8 mouse cellular contexts compared by ENCODE assay signal in genomic region chr13:94286195-94286594, GRCm38 (mm10). TPM values are rescaled to one million over a fixed set of nuclear protein-coding genes. Genes with fewer than 3 reads are reported as not detected.
DNase-seq lines count a peak whose midpoint lies in the region; ATAC-seq and TF ChIP-seq lines count a peak whose summit lies in the region.

No protein-coding gene starts in this region.

- H3K9ac ChIP-seq in hindbrain, embryonic 11.5 days (ENCODE audit: low read depth, low read length) = no peak overlapping the region
- H3K9ac ChIP-seq in embryonic facial prominence, embryonic 12.5 days = no peak overlapping the region
- H3K9ac ChIP-seq in intestine, embryonic 16.5 days (ENCODE audit: low read depth, low read length) = peak overlapping the region; percentile 92; the same call in 1 of the 2 replicates
- no peak overlapping the region for H3K9ac ChIP-seq in midbrain, postnatal 0 days (replicated peaks; ENCODE audit: low read length, poor library complexity, severe bottlenecking)

- WGBS in hindbrain, embryonic 10.5 days = 53% methylated on average over 5 of the region's 5 CpGs
- WGBS in hindbrain, embryonic 11.5 days = 55% methylated on average over 5 of the region's 5 CpGs
- 43% methylated on average over 5 of the region's 5 CpGs for WGBS in embryonic facial prominence, embryonic 12.5 days
- 37% methylated on average over 5 of the region's 5 CpGs for WGBS in intestine, embryonic 16.5 days
- 50% methylated on average over 5 of the region's 5 CpGs for WGBS in midbrain, postnatal 0 days

- TF ChIP-seq CTCF in midbrain, postnatal 0 days (IDR thresholded peaks at IDR 0.05) = no peak

- H3K4me2 ChIP-seq in hindbrain, embryonic 11.5 days (replicated peaks; ENCODE audit: low read depth, low read length) = no peak overlapping the region
- peak overlapping the region; percentile 72 for H3K4me2 ChIP-seq in embryonic facial prominence, embryonic 12.5 days (replicated peaks)
- H3K4me2 ChIP-seq in intestine, embryonic 16.5 days (ENCODE audit: low read depth, low read length) = peak overlapping the region; percentile 82
- H3K4me2 ChIP-seq in midbrain, postnatal 0 days (ENCODE audit: low read depth, low read length, poor library complexity, severe bottlenecking) = peak overlapping the region; percentile 81

- DNase-seq in hindbrain, embryonic 10.5 days (ENCODE audit: low spot score) = no peak
- DNase-seq in hindbrain, embryonic 11.5 days (ENCODE audit: low spot score) = no peak
- DNase-seq in midbrain, postnatal 0 days (ENCODE audit: low spot score) = no peak
- DNase-seq in adrenal gland, adult 18-20 months (ENCODE audit: low spot score in 2 of 2) = no peak
- DNase-seq in ovary, postnatal 14 days (ENCODE audit: low spot score) = no peak
- DNase-seq in urinary bladder, adult 2 months (ENCODE audit: low spot score) = no peak

- no peaks in the 10 kb centered on the region for H3K9me3 ChIP-seq in hindbrain, embryonic 10.5 days
- H3K9me3 ChIP-seq in hindbrain, embryonic 11.5 days (ENCODE audit: control insufficient read depth, low read length) = no peaks in the 10 kb centered on the region
- H3K9me3 ChIP-seq in embryonic facial prominence, embryonic 12.5 days = no peaks in the 10 kb centered on the region
- no peaks in the 10 kb centered on the region for H3K9me3 ChIP-seq in intestine, embryonic 16.5 days (ENCODE audit: control insufficient read depth, low read length)
- no peaks in the 10 kb centered on the region for H3K9me3 ChIP-seq in midbrain, postnatal 0 days (ENCODE audit: low read length)

- H3K36me3 ChIP-seq in hindbrain, embryonic 10.5 days = no peaks in the 10 kb centered on the region
- no peaks in the 10 kb centered on the region for H3K36me3 ChIP-seq in hindbrain, embryonic 11.5 days (ENCODE audit: control insufficient read depth, insufficient read depth, low read length)
- H3K36me3 ChIP-seq in embryonic facial prominence, embryonic 12.5 days = no peaks in the 10 kb centered on the region
- H3K36me3 ChIP-seq in intestine, embryonic 16.5 days (ENCODE audit: control insufficient read depth, insufficient read depth, low read length) = no peaks in the 10 kb centered on the region
- no peaks in the 10 kb centered on the region for H3K36me3 ChIP-seq in midbrain, postnatal 0 days (ENCODE audit: insufficient read depth, low read length)

- H3K4me1 ChIP-seq in hindbrain, embryonic 10.5 days (replicated peaks) = peaks cover 16% of the 10 kb centered on the region
- H3K4me1 ChIP-seq in hindbrain, embryonic 11.5 days (replicated peaks; ENCODE audit: control insufficient read depth, insufficient read depth, low read length) = no peaks in the 10 kb centered on the region
- peaks cover 9% of the 10 kb centered on the region; the same call in 1 of the 2 replicates for H3K4me1 ChIP-seq in embryonic facial prominence, embryonic 12.5 days
- H3K4me1 ChIP-seq in intestine, embryonic 16.5 days (ENCODE audit: control insufficient read depth, insufficient read depth, low read length) = peaks cover 9% of the 10 kb centered on the region; the same call in 1 of the 2 replicates
- H3K4me1 ChIP-seq in midbrain, postnatal 0 days (ENCODE audit: insufficient read depth, low read length) = peaks cover 9% of the 10 kb centered on the region; the same call in 1 of the 2 replicates

- H3K27me3 ChIP-seq in hindbrain, embryonic 10.5 days (ENCODE audit: insufficient read depth, poor library complexity, severe bottlenecking) = peaks cover 5% of the 10 kb centered on the region; the same call in 1 of the 2 replicates
- H3K27me3 ChIP-seq in hindbrain, embryonic 11.5 days (ENCODE audit: control insufficient read depth, insufficient read depth, low read length) = no peaks in the 10 kb centered on the region
- no peaks in the 10 kb centered on the region for H3K27me3 ChIP-seq in embryonic facial prominence, embryonic 12.5 days
- H3K27me3 ChIP-seq in intestine, embryonic 16.5 days (replicated peaks; ENCODE audit: control insufficient read depth, insufficient read depth, low read length) = no peaks in the 10 kb centered on the region
- H3K27me3 ChIP-seq in midbrain, postnatal 0 days (ENCODE audit: insufficient read depth, low read length) = no peaks in the 10 kb centered on the region

- H3K27ac ChIP-seq in hindbrain, embryonic 10.5 days = no peak overlapping the region
- H3K27ac ChIP-seq in hindbrain, embryonic 11.5 days (ENCODE audit: low read depth, low read length) = no peak overlapping the region
- no peak overlapping the region for H3K27ac ChIP-seq in embryonic facial prominence, embryonic 12.5 days
- H3K27ac ChIP-seq in intestine, embryonic 16.5 days (ENCODE audit: low read length) = no peak overlapping the region
- no peak overlapping the region for H3K27ac ChIP-seq in midbrain, postnatal 0 days (ENCODE audit: low read depth, low read length)

- H3K4me3 ChIP-seq in hindbrain, embryonic 10.5 days = peak overlapping the region; percentile 89
- H3K4me3 ChIP-seq in hindbrain, embryonic 11.5 days (ENCODE audit: low read depth, low read length) = no peak overlapping the region
- H3K4me3 ChIP-seq in embryonic facial prominence, embryonic 12.5 days = no peak overlapping the region; the same call in 1 of the 2 replicates
- H3K4me3 ChIP-seq in intestine, embryonic 16.5 days (ENCODE audit: low read length) = peak overlapping the region; percentile 98
- peak overlapping the region; percentile 100 for H3K4me3 ChIP-seq in midbrain, postnatal 0 days (ENCODE audit: low read depth, low read length)

- no peak for ATAC-seq in hindbrain, embryonic 11.5 days (ENCODE audit: low FRiP score)
- ATAC-seq in embryonic facial prominence, embryonic 12.5 days (ENCODE audit: insufficient number of reproducible peaks, insufficient read depth, low FRiP score, low TSS enrichment) = no peak
- ATAC-seq in intestine, embryonic 16.5 days = no peak
- no peak for ATAC-seq in midbrain, postnatal 0 days (ENCODE audit: low FRiP score)

RNA-seq across cellular contexts. Expression of gene Scamp1, which starts 0.5 kb away (rescaled TPM):
- polyA plus RNA-seq in hindbrain, embryonic 10.5 days (2016; fragmentation: Nextera tagmentation; extraction: Ambion mirVana) = 26.6 and 33.1 TPM in 2 replicates
- polyA plus RNA-seq in hindbrain, embryonic 11.5 days (2014; fragmentation: Nextera tagmentation; extraction: Ambion mirVana) = 45.1 and 49.6 TPM in 2 replicates
- 34.2 and 37.7 TPM in 2 replicates for polyA plus RNA-seq in embryonic facial prominence, embryonic 12.5 days (2016; fragmentation: Nextera tagmentation; extraction: Ambion mirVana)
- 26.9 and 29.1 TPM in 2 replicates for polyA plus RNA-seq in intestine, embryonic 16.5 days (2015; fragmentation: Nextera tagmentation; extraction: Ambion mirVana)
- 124 and 162 TPM in 2 replicates for total RNA-seq in midbrain, postnatal 0 days (2014; rRNA removed)
- polyA plus RNA-seq in midbrain, postnatal 0 days (2015; fragmentation: Nextera tagmentation; extraction: Ambion mirVana) = 161 and 166 TPM in 2 replicates
- total RNA-seq in adrenal gland, adult 18-20 months (2021) = 10 to 100 TPM; 49.0 to 83.0 TPM
- polyA plus RNA-seq in urinary bladder, adult 2 months (2012; rRNA removed) = 36.3 and 39.0 TPM in 2 replicates

Comparison
In these comparisons a context has a peak if more than half of its experiments do, and no peak if none do; other contexts are left out.
1. H3K4me3 ChIP-seq: peak in hindbrain, embryonic 10.5 days (single experiment), intestine, embryonic 16.5 days (single experiment) and midbrain, postnatal 0 days (single experiment); none in hindbrain, embryonic 11.5 days (single experiment) and embryonic facial prominence, embryonic 12.5 days (single experiment).